Comparison of ENCODE assay signal across 10 mouse cellular contexts in genomic region chr16:38361933-38362332, GRCm38 (mm10). TPM values are rescaled to one million over a fixed set of nuclear protein-coding genes. Genes with fewer than 3 reads are reported as not detected.
DNase-seq lines count a peak whose midpoint lies in the region; ATAC-seq and TF ChIP-seq lines count a peak whose summit lies in the region.
"Had no signal": no experiment of that assay in that cellular context is flagged by ENCODE, and none has a peak within 500 bp of the region (broad histone marks: within the 10 kb centered on the region; RNA-seq: fewer than 3 reads in every experiment).

Popdc2 (plus strand) TSS chr16:38362209.

- H3K9me3 ChIP-seq in intestine, postnatal 0 days (ENCODE audit: control insufficient read depth), result no peaks in the 10 kb centered on the region
- no peaks in the 10 kb centered on the region for H3K9me3 ChIP-seq in hindbrain, embryonic 16.5 days (ENCODE audit: control insufficient read depth, low read length)
- H3K9me3 ChIP-seq: neural tube, embryonic 12.5 days had no signal

- H3K9ac ChIP-seq in intestine, postnatal 0 days (ENCODE audit: low read depth, low read length), result no peak within 1 kb of the TSS
- H3K9ac ChIP-seq in hindbrain, embryonic 16.5 days (ENCODE audit: low read depth, low read length), result no peak within 1 kb of the TSS
- H3K9ac ChIP-seq: neural tube, embryonic 12.5 days had no signal

- peak; percentile 28 for DNase-seq in lung, adult 2 months
- no peak for DNase-seq in lung, postnatal 25 days (ENCODE audit: low spot score)
- DNase-seq in heart, adult 11 months, result peak; percentile 99
- peak; percentile 65 for DNase-seq in skeletal muscle tissue, adult 2 months (ENCODE audit: low read depth, low spot score)
- no peak for DNase-seq in right cerebral cortex, postnatal 10 days (ENCODE audit: low spot score in 2 of 2)
- DNase-seq in urinary bladder, adult 18-20 months (ENCODE audit: low spot score in 2 of 2), result no peak
- DNase-seq: thymus, adult 18-20 months had no signal

- peak within 1 kb of the TSS; percentile 15; the same call in 1 of the 2 replicates for H3K27ac ChIP-seq in intestine, postnatal 0 days (ENCODE audit: low read depth, low read length)
- no peak within 1 kb of the TSS for H3K27ac ChIP-seq in hindbrain, embryonic 16.5 days (ENCODE audit: low read depth, low read length)
- H3K27ac ChIP-seq: neural tube, embryonic 12.5 days had no signal

- peak within 1 kb of the TSS; percentile 41 for H3K4me2 ChIP-seq in intestine, postnatal 0 days (replicated peaks; ENCODE audit: low read depth)
- no peak within 1 kb of the TSS for H3K4me2 ChIP-seq in hindbrain, embryonic 16.5 days (ENCODE audit: low read length)
- H3K4me2 ChIP-seq: neural tube, embryonic 12.5 days had no signal

- ATAC-seq in intestine, postnatal 0 days, result no peak
- ATAC-seq in hindbrain, embryonic 16.5 days, result no peak

- WGBS in lung, adult 2 months, result 19% methylated on average over 10 of the region's 10 CpGs
- 26% methylated on average over 10 of the region's 10 CpGs for WGBS in intestine, postnatal 0 days
- WGBS in hindbrain, embryonic 16.5 days, result 68% methylated on average over 10 of the region's 10 CpGs

- H3K4me3 ChIP-seq in lung, adult 2 months (replicated peaks; ENCODE audit: extremely low read depth, low read depth, low read length), result peak within 1 kb of the TSS; percentile 42
- H3K4me3 ChIP-seq in intestine, postnatal 0 days (ENCODE audit: low read depth, low read length), result peak within 1 kb of the TSS; percentile 29
- H3K4me3 ChIP-seq in hindbrain, embryonic 16.5 days (ENCODE audit: low read length), result no peak within 1 kb of the TSS
- H3K4me3 ChIP-seq: neural tube, embryonic 12.5 days had no signal

- peak; percentile 53; the same call in 1 of the 2 replicates for TF ChIP-seq POLR2A in lung, adult 2 months (IDR thresholded peaks at IDR 0.05; ENCODE audit: borderline replicate concordance, extremely low read depth, low read depth, low read length)

- peaks cover 7% of the 10 kb centered on the region; the same call in 1 of the 2 replicates for H3K4me1 ChIP-seq in lung, adult 2 months (ENCODE audit: control insufficient read depth, insufficient read depth, low read length)
- no peaks in the 10 kb centered on the region for H3K4me1 ChIP-seq in intestine, postnatal 0 days (replicated peaks; ENCODE audit: control insufficient read depth, insufficient read depth, low read length)
- no peaks in the 10 kb centered on the region for H3K4me1 ChIP-seq in hindbrain, embryonic 16.5 days (ENCODE audit: control insufficient read depth, insufficient read depth, low read depth, low read length)

- no peaks in the 10 kb centered on the region for H3K36me3 ChIP-seq in intestine, postnatal 0 days (ENCODE audit: control insufficient read depth, insufficient read depth)
- H3K36me3 ChIP-seq in hindbrain, embryonic 16.5 days (ENCODE audit: control insufficient read depth, insufficient read depth, low read length), result no peaks in the 10 kb centered on the region

- no peaks in the 10 kb centered on the region for H3K27me3 ChIP-seq in intestine, postnatal 0 days (replicated peaks; ENCODE audit: control insufficient read depth, insufficient read depth, low read length)
- no peaks in the 10 kb centered on the region for H3K27me3 ChIP-seq in hindbrain, embryonic 16.5 days (replicated peaks; ENCODE audit: control insufficient read depth, insufficient read depth, low read length)
- H3K27me3 ChIP-seq: neural tube, embryonic 12.5 days had no signal

- no peak for TF ChIP-seq CTCF in lung, adult 2 months (IDR thresholded peaks at IDR 0.05; ENCODE audit: insufficient read depth, low read length)
- no peak for TF ChIP-seq CTCF in intestine, postnatal 0 days (IDR thresholded peaks at IDR 0.05; ENCODE audit: low read depth)

RNA-seq across cellular contexts. Expression of gene Popdc2, which starts in this region (rescaled TPM):
- 20.4 and 30.9 TPM in 2 replicates for polyA plus RNA-seq in lung, adult 2 months (2012; rRNA removed)
- 16.6 and 16.9 TPM in 2 replicates for polyA plus RNA-seq in intestine, postnatal 0 days (2015; fragmentation: Nextera tagmentation; extraction: Ambion mirVana)
- polyA plus RNA-seq in hindbrain, embryonic 16.5 days (2015; fragmentation: Nextera tagmentation; extraction: Ambion mirVana), result 0.68 and 0.69 TPM in 2 replicates

Comparison
In these comparisons a context has a peak if more than half of its experiments do, and no peak if none do; other contexts are left out.
1. RNA of gene Popdc2 (polyA plus RNA-seq): 20.4 to 30.9 TPM in lung, adult 2 months and 16.6 to 16.9 TPM in intestine, postnatal 0 days; 0.68 to 0.69 TPM in hindbrain, embryonic 16.5 days; every median in the first group is over 10 times any median in the second.
2. DNase-seq: peak in lung, adult 2 months (single experiment), heart, adult 11 months (single experiment) and skeletal muscle tissue, adult 2 months (single experiment); none in lung, postnatal 25 days (single experiment), right cerebral cortex, postnatal 10 days (0 of 2) and urinary bladder, adult 18-20 months (0 of 2).